Mouse (Mus musculus): ENCODE measurements around the gene Eda2r. TPM values are rescaled to one million over a fixed set of nuclear protein-coding genes. Genes with fewer than 3 reads are reported as not detected.

Gene Eda2r
- total and polyA plus RNA-seq, 2 experiments from 2014 or later: 1.0 to 2.0 TPM

- no peak for DNase-seq
- no peaks in the 10 kb centered on the region for H3K4me1 ChIP-seq (ENCODE audit: insufficient read depth)
- no peak for TF ChIP-seq CTCF (IDR thresholded peaks at IDR 0.05; ENCODE audit: low read depth)
- H3K9me3 ChIP-seq (ENCODE audit: low read length): no peaks in the 10 kb centered on the region
- H3K4me3 ChIP-seq (ENCODE audit: low read depth, low read length): no peak overlapping the region
- H3K27me3 ChIP-seq (ENCODE audit: insufficient read depth, low read length): no peaks in the 10 kb centered on the region
- no peak overlapping the region for H3K27ac ChIP-seq (ENCODE audit: low read depth, low read length)
- no peak overlapping the region for H3K9ac ChIP-seq
- no peaks in the 10 kb centered on the region for H3K36me3 ChIP-seq (ENCODE audit: insufficient read depth)
- WGBS: 37% methylated on average over 2 of the region's 2 CpGs
- H3K4me2 ChIP-seq (ENCODE audit: low read depth): no peak overlapping the region
- no peak for ATAC-seq
These were observed 16.1 kb downstream of the Eda2r start for GRCm38 (mm10) chrX:97360919-97361318.

- Histone ChIP-seq H3K36me3 (ENCODE audit: insufficient read depth) (no peaks in the 10 kb centered on the region), H3K4me1 (ENCODE audit: insufficient read depth) (no peaks in the 10 kb centered on the region), H3K9ac (no peak overlapping the region), H3K9me3 (ENCODE audit: low read length) (no peaks in the 10 kb centered on the region), H3K4me2 (ENCODE audit: low read depth) (no peak overlapping the region), H3K4me3 (ENCODE audit: low read depth, low read length) (no peak overlapping the region), H3K27me3 (ENCODE audit: insufficient read depth, low read length) (no peaks in the 10 kb centered on the region), H3K27ac (ENCODE audit: low read depth, low read length) (no peak overlapping the region)
- ATAC-seq (no peak), DNase-seq (no peak)
- TF ChIP-seq CTCF (IDR thresholded peaks at IDR 0.05; ENCODE audit: low read depth): no peak
These were observed 49.1 kb downstream of the Eda2r start for GRCm38 (mm10) chrX:97327891-97328290.
